Mouse (Mus musculus) forebrain, embryonic 13.5 days (tissue): ENCODE measurements around the gene Ifnlr1. TPM values are rescaled to one million over a fixed set of nuclear protein-coding genes. Genes with fewer than 3 reads are reported as not detected.
"Not testable (repeated sequence)": the region's sequence is repeated elsewhere in the genome, so short reads cannot be mapped to it uniquely, and the experiment has no call there.

Source experiments
- ATAC-seq: fragments of 200-750 bp; cut with Nextera tagmentation; 2 replicates; pipeline ENCODE4 v1.8.0; 2017
- H3K27ac ChIP-seq: fragments of 300-500 bp; sonication (generic); 2 replicates; pipeline ENCODE4 v1.5.1; 2015; ENCODE audit warnings: inconsistent platforms, mild to moderate bottlenecking, moderate library complexity
- H3K27me3 ChIP-seq: fragments of 300-500 bp; sonication (generic); 2 replicates; pipeline ENCODE4 v1.6.1; 2015; ENCODE audit warnings: mild to moderate bottlenecking, inconsistent platforms
- H3K36me3 ChIP-seq: fragments of 300-500 bp; sonication (generic); 2 replicates; pipeline ENCODE4 v1.6.1; 2015; ENCODE audit warnings: mild to moderate bottlenecking, inconsistent platforms; ENCODE audit not compliant: poor library complexity, severe bottlenecking
- H3K4me1 ChIP-seq: fragments of 300-500 bp; sonication (generic); 2 replicates; pipeline ENCODE4 v1.6.1; 2015; ENCODE audit warnings: inconsistent platforms
- H3K4me2 ChIP-seq: fragments of 300-500 bp; sonication (generic); 2 replicates; pipeline ENCODE4 v1.6.1; 2015; ENCODE audit warnings: inconsistent platforms, mild to moderate bottlenecking, moderate library complexity
- H3K4me3 ChIP-seq: fragments of 300-500 bp; sonication (generic); 2 replicates; pipeline ENCODE4 v1.5.1; 2015; ENCODE audit warnings: mild to moderate bottlenecking, inconsistent platforms
- H3K9ac ChIP-seq: fragments of 300-500 bp; sonication (generic); 2 replicates; pipeline ENCODE4 v1.6.1; 2015; ENCODE audit warnings: mild to moderate bottlenecking, inconsistent platforms
- H3K9me3 ChIP-seq: fragments of 300-500 bp; sonication (generic); replicated peaks from 2 replicates; pipeline ENCODE4 v1.6.1; 2016; ENCODE audit warnings: inconsistent platforms
- WGBS: fragments of 180-500 bp; shearing (Covaris S2); methylation state at CpG from one replicate; pipeline ENCODE4 v1.1.7; 2015; 5-methylcytosine and 5-hydroxymethylcytosine counted together
- polyA plus RNA-seq: library from polyadenylated mRNA; unstranded; fragments of >200 nt; fragmentation: Nextera tagmentation; extraction: Ambion mirVana; gene quantifications from 2 replicates; pipeline ENCODE4 v1.2.1, GENCODE M21; 2015

The Ifnlr1 gene
- polyA plus RNA-seq, 1 experiment from 2014 or later, result 0.13 TPM

- Histone ChIP-seq H3K27me3 (peaks cover 15% of the 10 kb centered on the region), H3K4me3 (no peak overlapping the region), H3K36me3 (no peaks in the 10 kb centered on the region), H3K4me1 (no peaks in the 10 kb centered on the region), H3K27ac (no peak overlapping the region), H3K9ac (no peak overlapping the region), H3K9me3 (0 out of 2 replicates have a peak, but pooled peaks cover 3% of the 10 kb centered on the region), H3K4me2 (no peak overlapping the region)
- 78% methylated on average over 4 of the region's 4 CpGs for WGBS
- no peak for ATAC-seq
Measured at GRCm38 (mm10) chr4:135692916-135693315, 6.8 kb downstream of the Ifnlr1 start.

GRCm38 (mm10) chr4:135698498-135698897 is 12.4 kb downstream of the Ifnlr1 start:
- 86% methylated on average over 7 of the region's 7 CpGs for WGBS
- no peak overlapping the region for H3K4me3 ChIP-seq

DNA sequence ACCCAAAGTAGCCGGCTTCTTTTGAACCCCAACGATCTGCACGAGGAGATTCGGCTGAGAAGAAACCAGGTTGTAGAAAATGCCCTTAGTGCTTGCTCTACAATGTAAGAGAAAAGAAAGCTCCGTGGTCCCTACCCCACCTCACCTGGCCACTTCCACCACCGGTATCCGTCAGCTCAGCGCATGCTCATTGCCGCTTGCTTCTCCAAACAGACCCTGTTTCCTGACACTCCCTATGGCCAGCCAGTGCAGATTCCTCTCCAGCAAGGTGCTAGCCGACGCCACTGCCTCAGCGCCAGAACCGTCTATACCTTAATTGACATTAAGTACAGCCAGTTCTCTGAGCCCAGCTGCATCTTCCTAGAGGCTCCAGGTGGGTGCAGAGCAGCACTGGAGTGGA is 17.4 kb downstream of the Ifnlr1 start:
- H3K4me2 ChIP-seq, result no peak overlapping the region
- 81% methylated on average over 13 of the region's 13 CpGs for WGBS
- no peaks in the 10 kb centered on the region for H3K9me3 ChIP-seq
- no peak overlapping the region for H3K27ac ChIP-seq
- H3K27me3 ChIP-seq, result no peaks in the 10 kb centered on the region
- H3K4me1 ChIP-seq, result no peaks in the 10 kb centered on the region
- H3K9ac ChIP-seq, result no peak overlapping the region
- H3K36me3 ChIP-seq, result no peaks in the 10 kb centered on the region
- no peak overlapping the region for H3K4me3 ChIP-seq
- no peak for ATAC-seq

More at GRCm38 (mm10) chr4:135698498-135698897, 12.4 kb downstream of the Ifnlr1 start:
- Histone ChIP-seq H3K4me1 (no peaks in the 10 kb centered on the region), H3K27me3 (no peaks in the 10 kb centered on the region), H3K36me3 (no peaks in the 10 kb centered on the region), H3K27ac (no peak overlapping the region), H3K4me2 (no peak overlapping the region), H3K9me3 (0 out of 2 replicates have a peak, but pooled peaks cover 4% of the 10 kb centered on the region), H3K9ac (no peak overlapping the region)
- ATAC-seq, result no peak

GRCm38 (mm10) chr4:135704016-135704415 is 17.9 kb downstream of the Ifnlr1 start:
- ATAC-seq, result no peak
- WGBS, result 42% methylated on average over 6 of the region's 6 CpGs
- no peak overlapping the region for H3K27ac ChIP-seq

GRCm38 (mm10) chr4:135706045-135706444 is 20.0 kb downstream of the Ifnlr1 start:
- Histone ChIP-seq H3K27me3 (no peaks in the 10 kb centered on the region), H3K9me3 (no peaks in the 10 kb centered on the region), H3K9ac (no peak overlapping the region), H3K4me2 (no peak overlapping the region), H3K27ac (no peak overlapping the region), H3K4me3 (no peak overlapping the region), H3K4me1 (no peaks in the 10 kb centered on the region), H3K36me3 (no peaks in the 10 kb centered on the region)
- 95% methylated on average over 6 of the region's 6 CpGs for WGBS
- ATAC-seq, result no peak

More at GRCm38 (mm10) chr4:135704016-135704415, 17.9 kb downstream of the Ifnlr1 start:
- Histone ChIP-seq H3K27me3 (no peaks in the 10 kb centered on the region), H3K4me1 (no peaks in the 10 kb centered on the region), H3K4me2 (no peak overlapping the region), H3K36me3 (no peaks in the 10 kb centered on the region), H3K4me3 (no peak overlapping the region), H3K9me3 (no peaks in the 10 kb centered on the region), H3K9ac (no peak overlapping the region)

GRCm38 (mm10) chr4:135709072-135709564 is 23.0 kb downstream of the Ifnlr1 start:
- no peak overlapping the region for H3K27ac ChIP-seq
- WGBS, result 7% methylated on average over 8 of the region's 8 CpGs
- no peak overlapping the region for H3K9ac ChIP-seq
- peak; percentile 38; the same call in 1 of the 2 replicates for ATAC-seq
- H3K4me1 ChIP-seq, result no peaks in the 10 kb centered on the region
- no peak overlapping the region for H3K4me3 ChIP-seq
- no peaks in the 10 kb centered on the region for H3K9me3 ChIP-seq
- no peaks in the 10 kb centered on the region for H3K27me3 ChIP-seq
- H3K36me3 ChIP-seq, result no peaks in the 10 kb centered on the region
- peak overlapping the region; percentile 39 for H3K4me2 ChIP-seq

DNA sequence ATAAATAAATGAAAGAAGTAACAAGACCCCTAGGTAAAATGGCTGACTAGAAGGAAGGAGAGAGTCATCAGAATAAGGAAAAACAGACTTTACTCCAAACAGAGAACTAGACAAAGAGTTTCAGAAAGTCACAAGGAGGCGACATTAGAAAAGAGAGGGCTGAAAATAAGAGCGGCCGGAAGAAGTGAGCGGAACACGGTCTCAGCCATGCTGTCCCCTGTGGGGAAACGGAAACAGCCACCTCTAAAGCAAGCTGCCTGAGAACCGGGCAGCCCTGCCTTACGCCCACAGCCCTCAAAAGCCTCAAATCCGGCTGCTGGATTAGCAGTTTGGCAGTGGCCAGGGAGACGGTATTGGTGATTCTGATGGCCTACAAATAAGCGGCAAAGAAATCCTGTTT is 23.5 kb downstream of the Ifnlr1 start:
- Histone ChIP-seq H3K4me1 (no peaks in the 10 kb centered on the region), H3K27ac (no peak overlapping the region), H3K4me2 (no peak overlapping the region), H3K9me3 (no peaks in the 10 kb centered on the region), H3K27me3 (no peaks in the 10 kb centered on the region), H3K4me3 (no peak overlapping the region), H3K9ac (no peak overlapping the region), H3K36me3 (no peaks in the 10 kb centered on the region)
- WGBS, result 76% methylated on average over 11 of the region's 11 CpGs
- ATAC-seq, result no peak

- no peak overlapping the region for H3K4me2 ChIP-seq
- no peaks in the 10 kb centered on the region for H3K4me1 ChIP-seq
- H3K27me3 ChIP-seq, result no peaks in the 10 kb centered on the region
- H3K9me3 ChIP-seq, result no peaks in the 10 kb centered on the region
- H3K4me3 ChIP-seq, result no peak overlapping the region
- no peak for ATAC-seq
- H3K27ac ChIP-seq, result no peak overlapping the region
- H3K36me3 ChIP-seq, result no peaks in the 10 kb centered on the region
- H3K9ac ChIP-seq, result no peak overlapping the region
- 89% methylated on average over 3 of the region's 3 CpGs for WGBS
Measured at GRCm38 (mm10) chr4:135710392-135710791, 24.3 kb downstream of the Ifnlr1 start.

- 89% methylated on average over 8 of the region's 8 CpGs for WGBS
- H3K27ac ChIP-seq, result no peak overlapping the region
- no peaks in the 10 kb centered on the region for H3K27me3 ChIP-seq
- H3K36me3 ChIP-seq, result no peaks in the 10 kb centered on the region
- no peak for ATAC-seq
- H3K4me3 ChIP-seq, result no peak overlapping the region
- H3K9ac ChIP-seq, result no peak overlapping the region
- H3K4me2 ChIP-seq, result no peak overlapping the region
- H3K4me1 ChIP-seq, result no peaks in the 10 kb centered on the region
- H3K9me3 ChIP-seq, result no peaks in the 10 kb centered on the region; the same call in 1 of the 2 replicates
Measured at GRCm38 (mm10) chr4:135714776-135715175, 28.7 kb downstream of the Ifnlr1 start.

DNA sequence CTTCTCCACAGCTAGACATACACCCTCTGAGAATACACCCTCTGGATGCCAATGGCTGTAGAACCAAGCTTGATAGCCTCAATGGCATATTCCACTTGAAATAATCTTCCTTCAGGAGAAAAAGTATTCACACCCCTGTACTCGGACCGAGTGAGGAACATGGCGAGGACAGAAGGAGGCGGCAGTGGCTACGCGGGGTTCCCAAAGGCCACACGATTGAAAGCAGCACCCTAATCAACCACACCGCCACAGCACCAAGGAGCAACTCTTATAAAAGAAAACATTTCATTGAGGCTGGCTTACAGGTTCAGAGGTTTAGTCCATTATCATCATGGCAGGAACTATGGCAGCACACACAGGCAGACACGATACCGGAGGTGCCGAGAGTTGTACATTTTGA is 30.4 kb downstream of the Ifnlr1 start:
- WGBS, result 93% methylated on average over 11 of the region's 11 CpGs
- not testable (repeated sequence) for H3K27ac ChIP-seq, H3K36me3 ChIP-seq, H3K4me3 ChIP-seq, H3K27me3 ChIP-seq, H3K4me1 ChIP-seq, H3K4me2 ChIP-seq, H3K9me3 ChIP-seq, ATAC-seq, H3K9ac ChIP-seq

DNA sequence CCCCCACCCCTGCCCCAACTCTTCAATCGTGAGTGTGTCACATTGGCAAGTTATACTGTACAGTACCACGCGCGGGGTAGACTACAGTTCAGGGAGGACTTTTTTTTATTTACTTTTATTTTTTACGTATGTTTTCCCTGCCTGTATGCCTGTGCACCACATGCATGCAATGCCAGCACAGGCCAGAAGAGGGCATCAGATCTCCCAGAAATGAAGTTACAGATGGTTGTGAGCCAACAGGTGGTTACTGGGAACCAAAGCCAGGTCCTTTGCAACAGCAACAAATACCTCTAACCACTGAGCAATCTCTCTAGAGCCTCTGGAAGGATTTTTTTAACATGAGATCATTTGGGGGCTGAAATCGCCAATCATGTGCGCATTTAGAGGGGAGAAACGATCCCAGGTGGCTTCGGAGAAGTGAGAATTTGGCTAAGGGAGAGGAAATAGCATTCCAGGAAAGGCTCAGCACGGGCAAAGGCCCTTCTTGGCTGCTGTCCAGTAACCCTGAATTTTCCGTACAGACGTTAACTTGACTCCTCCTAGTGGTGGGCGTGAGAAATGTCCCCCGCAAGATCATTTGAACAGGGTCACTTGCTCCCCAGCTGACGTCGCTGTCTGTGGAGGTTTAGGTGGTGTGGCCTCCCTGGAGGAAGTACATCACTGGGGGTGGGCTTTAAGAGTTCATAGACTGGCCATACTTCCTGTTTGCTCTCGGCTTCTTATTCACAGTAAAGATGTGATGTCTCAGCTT is 36.6 kb downstream of the Ifnlr1 start:
- no peak for ATAC-seq
- Histone ChIP-seq H3K9me3 (peaks cover 5% of the 10 kb centered on the region; the same call in 1 of the 2 replicates), H3K4me2 (no peak overlapping the region), H3K27me3 (no peaks in the 10 kb centered on the region), H3K4me3 (no peak overlapping the region), H3K4me1 (no peaks in the 10 kb centered on the region), H3K9ac (no peak overlapping the region), H3K36me3 (no peaks in the 10 kb centered on the region), H3K27ac (no peak overlapping the region)
- 81% methylated on average over 17 of the region's 17 CpGs for WGBS

- no peaks in the 10 kb centered on the region for H3K36me3 ChIP-seq
- H3K4me1 ChIP-seq, result no peaks in the 10 kb centered on the region
- H3K4me2 ChIP-seq, result no peak overlapping the region
- no peak overlapping the region for H3K27ac ChIP-seq
- H3K4me3 ChIP-seq, result no peak overlapping the region
- ATAC-seq, result no peak
- no peaks in the 10 kb centered on the region for H3K27me3 ChIP-seq
- WGBS, result 83% methylated on average over 11 of the region's 11 CpGs
- H3K9ac ChIP-seq, result no peak overlapping the region
- no peaks in the 10 kb centered on the region for H3K9me3 ChIP-seq
Measured at GRCm38 (mm10) chr4:135726416-135726815, 40.3 kb downstream of the Ifnlr1 start.

DNA sequence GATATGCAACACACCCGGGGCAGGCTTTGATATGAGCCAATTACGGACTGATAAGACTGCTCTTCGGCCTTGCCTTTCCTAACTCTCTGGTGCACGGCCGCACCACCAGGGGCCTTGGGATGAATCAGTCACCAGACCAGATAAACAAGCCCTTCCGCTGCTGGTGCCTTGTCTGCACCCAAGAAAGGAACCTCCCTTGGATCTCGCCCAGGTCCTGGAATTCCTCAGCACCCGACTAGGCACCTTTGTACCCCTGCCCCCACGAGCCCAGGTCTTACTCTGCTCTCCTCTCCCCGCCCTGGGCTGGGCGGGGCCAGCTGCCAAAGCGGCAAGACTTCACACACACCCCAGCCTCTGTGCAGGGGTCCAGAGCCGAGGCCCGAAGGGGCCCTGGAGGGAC is 41.7 kb downstream of the Ifnlr1 start, which contains the start of gene Il22ra1:
Gene Il22ra1 (plus strand): TSS at position 356 of the 400 bp plus-strand sequence.
- 58% methylated on average over 14 of the region's 14 CpGs for WGBS
- Histone ChIP-seq H3K36me3 (no peaks in the 10 kb centered on the region), H3K4me2 (no peak within 1 kb of the TSS), H3K4me1 (no peaks in the 10 kb centered on the region), H3K4me3 (no peak within 1 kb of the TSS), H3K27ac (no peak within 1 kb of the TSS), H3K27me3 (no peaks in the 10 kb centered on the region), H3K9ac (no peak within 1 kb of the TSS), H3K9me3 (no peaks in the 10 kb centered on the region)
- ATAC-seq, result no peak
